ENCODE assay signal across 7 mouse cellular contexts in genomic region chr11:77983191-77983936, GRCm38 (mm10). TPM values are rescaled to one million over a fixed set of nuclear protein-coding genes. Genes with fewer than 3 reads are reported as not detected.
DNase-seq lines count a peak whose midpoint lies in the region; ATAC-seq and TF ChIP-seq lines count a peak whose summit lies in the region.

No protein-coding gene starts in this region.

- peaks cover 7 to 24% of the 10 kb centered on the region in 2 experiments for H3K36me3 ChIP-seq in MEL (ENCODE audit: control insufficient read depth in 1 of 2, insufficient read depth in 2 of 2, low read length in 2 of 2)
- peaks cover 6% of the 10 kb centered on the region; the same call in 1 of the 2 replicates for H3K36me3 ChIP-seq in forebrain, embryonic 16.5 days (ENCODE audit: control insufficient read depth, insufficient read depth)
- H3K36me3 ChIP-seq in midbrain, embryonic 11.5 days (ENCODE audit: control insufficient read depth, insufficient read depth, low read length): no peaks in the 10 kb centered on the region
- peaks cover 1% of the 10 kb centered on the region; the same call in 1 of the 2 replicates for H3K36me3 ChIP-seq in spleen, adult 2 months (ENCODE audit: control insufficient read depth, insufficient read depth, low read length)

- peak; percentile 83 for DNase-seq in MEL (ENCODE audit: low read depth, low spot score)
- DNase-seq in brain, embryonic 14.5 days (ENCODE audit: low read depth): peak; percentile 70
- DNase-seq in induced T-regulatory cell, adult 2 months (ENCODE audit: low read depth): peak; percentile 78
- DNase-seq in left cerebral cortex, postnatal 36 days (ENCODE audit: low spot score in 2 of 2): peak; percentile 52
- peak; percentile 95 for DNase-seq in midbrain, embryonic 11.5 days (ENCODE audit: low spot score, missing footprints)
- DNase-seq in spleen, adult 2 months (ENCODE audit: low read depth in 1 of 2, low spot score in 2 of 2): peak; percentile 19 to 56

- H3K4me1 ChIP-seq in MEL (ENCODE audit: control insufficient read depth in 1 of 2, insufficient read depth in 2 of 2, low read length in 2 of 2): peaks cover 0 to 15% of the 10 kb centered on the region in 2 experiments; a peak in 2 of 4 replicates
- H3K4me1 ChIP-seq in forebrain, embryonic 16.5 days (replicated peaks; ENCODE audit: control insufficient read depth, insufficient read depth, low read length): peaks cover 20% of the 10 kb centered on the region
- H3K4me1 ChIP-seq in midbrain, embryonic 11.5 days (ENCODE audit: control insufficient read depth, insufficient read depth, low read length): peaks cover 11% of the 10 kb centered on the region
- peaks cover 7% of the 10 kb centered on the region; the same call in 1 of the 2 replicates for H3K4me1 ChIP-seq in spleen, adult 2 months (ENCODE audit: control insufficient read depth, insufficient read depth, insufficient read length)

- no peak for ATAC-seq in forebrain, embryonic 16.5 days
- no peak for ATAC-seq in midbrain, embryonic 11.5 days (ENCODE audit: low FRiP score)

- H3K27me3 ChIP-seq in MEL (ENCODE audit: control insufficient read depth in 1 of 2, insufficient read depth in 2 of 2, low read length in 2 of 2): no peaks in the 10 kb centered on the region
- no peaks in the 10 kb centered on the region for H3K27me3 ChIP-seq in forebrain, embryonic 16.5 days (replicated peaks; ENCODE audit: control insufficient read depth, insufficient read depth, low read length)
- no peaks in the 10 kb centered on the region for H3K27me3 ChIP-seq in midbrain, embryonic 11.5 days (ENCODE audit: control insufficient read depth, insufficient read depth, low read length)
- H3K27me3 ChIP-seq in spleen, adult 2 months (ENCODE audit: control insufficient read depth, insufficient read depth, low read length): no peaks in the 10 kb centered on the region

- H3K4me2 ChIP-seq in forebrain, embryonic 16.5 days (ENCODE audit: low read length): peak overlapping the region; percentile 85
- H3K4me2 ChIP-seq in midbrain, embryonic 11.5 days: peak overlapping the region; percentile 93

- WGBS in forebrain, embryonic 16.5 days: under 1% methylated on average over 24 of the region's 32 CpGs
- WGBS in midbrain, embryonic 11.5 days: 0% methylated on average over 32 of the region's 32 CpGs
- WGBS in spleen, adult 2 months: under 1% methylated on average over 27 of the region's 32 CpGs

- 0 out of 6 replicates have a peak, but pooled peaks of 1 of the 3 experiments have one; percentile 0 for TF ChIP-seq CTCF in MEL (IDR thresholded peaks at IDR 0.05 in 2 of 3, conservative IDR thresholded peaks at IDR 0.05 in 1 of 3; ENCODE audit: control insufficient read depth in 1 of 3, insufficient read depth in 1 of 3, low read depth in 2 of 3, low read length in 3 of 3, poor library complexity in 1 of 3, severe bottlenecking in 1 of 3)
- no peak for TF ChIP-seq CTCF in brain, embryonic 14.5 days (IDR thresholded peaks at IDR 0.05; ENCODE audit: borderline replicate concordance, extremely low read depth, insufficient read depth, insufficient read length)
- no peak for TF ChIP-seq CTCF in spleen, adult 2 months (IDR thresholded peaks at IDR 0.05; ENCODE audit: extremely low read depth, insufficient read depth, insufficient read length, insufficient replicate concordance)

- intact Hi-C loops in left cerebral cortex, postnatal 36 days (cut with DNase I): loop anchor here (5.0 kb wide), 1 partner anchor 194 kb away; the partner anchor contains the start of genes Nek8 and Tlcd1

- H3K9me3 ChIP-seq in MEL (replicated peaks; ENCODE audit: insufficient read depth, low read length): no peaks in the 10 kb centered on the region
- no peaks in the 10 kb centered on the region for H3K9me3 ChIP-seq in forebrain, embryonic 16.5 days (ENCODE audit: control insufficient read depth, low read length)
- no peaks in the 10 kb centered on the region for H3K9me3 ChIP-seq in midbrain, embryonic 11.5 days (ENCODE audit: control insufficient read depth, low read length)

- peak overlapping the region; percentile 77 for H3K27ac ChIP-seq in MEL (ENCODE audit: control insufficient read depth, low read depth, low read length)
- peak overlapping the region; percentile 99 for H3K27ac ChIP-seq in forebrain, embryonic 16.5 days (ENCODE audit: low read length)
- peak overlapping the region; percentile 87 for H3K27ac ChIP-seq in midbrain, embryonic 11.5 days (ENCODE audit: low read depth, low read length)
- H3K27ac ChIP-seq in spleen, adult 2 months (ENCODE audit: insufficient read depth, low read length): peak overlapping the region; percentile 96

- no peak for TF ChIP-seq EP300 in MEL (IDR thresholded peaks at IDR 0.05; ENCODE audit: low read depth in 1 of 2, low read length in 2 of 2)

- peaks cover 44% of the 10 kb centered on the region for H3K79me2 ChIP-seq in MEL (ENCODE audit: control insufficient read depth, insufficient read depth, low read length, poor library complexity)

- no peak for TF ChIP-seq RAD21 in MEL (IDR thresholded peaks at IDR 0.05; ENCODE audit: low read depth, low read length)

- TF ChIP-seq POLR2A in MEL (IDR thresholded peaks at IDR 0.05; ENCODE audit: control insufficient read depth in 1 of 2, insufficient read depth in 1 of 2, low read depth in 1 of 2, low read length in 2 of 2, poor library complexity in 1 of 2): 0 out of 4 replicates have a peak, but pooled peaks of 1 of the 2 experiments have one; percentile 31
- TF ChIP-seq POLR2A in brain, embryonic 14.5 days (IDR thresholded peaks at IDR 0.05; ENCODE audit: borderline replicate concordance, extremely low read depth, insufficient read depth, insufficient read length, poor library complexity, severe bottlenecking): no peak
- TF ChIP-seq POLR2A in spleen, adult 2 months (IDR thresholded peaks at IDR 0.05; ENCODE audit: low read depth, low read length): no peak

- peak overlapping the region; percentile 98 for H3K9ac ChIP-seq in MEL (ENCODE audit: control insufficient read depth, low read depth, low read length, poor library complexity, severe bottlenecking)
- peak overlapping the region; percentile 70 for H3K9ac ChIP-seq in forebrain, embryonic 16.5 days (replicated peaks; ENCODE audit: low read depth, low read length)
- peak overlapping the region; percentile 95 for H3K9ac ChIP-seq in midbrain, embryonic 11.5 days (ENCODE audit: low read length)

- peak overlapping the region; percentile 88 to 93 for H3K4me3 ChIP-seq in MEL (ENCODE audit: control insufficient read depth in 1 of 2, insufficient read depth in 1 of 2, low read depth in 2 of 2, low read length in 2 of 2)
- H3K4me3 ChIP-seq in forebrain, embryonic 16.5 days (replicated peaks; ENCODE audit: low read length): peak overlapping the region; percentile 67
- peak overlapping the region; percentile 85 for H3K4me3 ChIP-seq in midbrain, embryonic 11.5 days (ENCODE audit: low read depth, low read length)
- H3K4me3 ChIP-seq in spleen, adult 2 months (ENCODE audit: extremely low read depth, insufficient read depth, insufficient read length): peak overlapping the region; percentile 89

TF ChIP-seq in MEL, 35 proteins besides CTCF, POLR2A, EP300 and RAD21 (continues in another document):
- TF ChIP-seq ELF1 (IDR thresholded peaks at IDR 0.05; ENCODE audit: low read depth, low read length) (peak; percentile 75), TCF12 (IDR thresholded peaks at IDR 0.05; ENCODE audit: low read depth, low read length) (0 out of 2 replicates have a peak, but pooled peaks have one; percentile 29), NRF1 (IDR thresholded peaks at IDR 0.05; ENCODE audit: insufficient read depth, low read depth, low read length, poor library complexity, severe bottlenecking) (0 out of 2 replicates have a peak, but pooled peaks have one; percentile 11)

RNA-seq across cellular contexts. Expression of gene Phf12, which starts 0.8 kb away (rescaled TPM):
- 19.2 and 20.7 TPM in 2 replicates for total RNA-seq in MEL (2012; rRNA removed)
- polyA plus RNA-seq in MEL (2012; ENCODE audit: insufficient read depth in 1 of 2, insufficient read length in 2 of 2, low read depth in 1 of 2, low replicate concordance in 2 of 2, missing spikeins in 1 of 2): 10 to 100 TPM; 43.8 to 56.9 TPM
- polyA plus RNA-seq in brain, embryonic 14.5 days (2012; rRNA removed): 64.7 and 76.0 TPM in 2 replicates
- 20.6 and 23.0 TPM in 2 replicates for polyA plus RNA-seq in forebrain, embryonic 16.5 days (2015; fragmentation: Nextera tagmentation; extraction: Ambion mirVana)
- 10 to 100 TPM; 51.7 to 63.6 TPM for total RNA-seq in left cerebral cortex, postnatal 36 days (2021)
- polyA plus RNA-seq in midbrain, embryonic 11.5 days (2014; fragmentation: Nextera tagmentation; extraction: Ambion mirVana): 15.5 and 18.0 TPM in 2 replicates
- polyA plus RNA-seq in spleen, adult 2 months (2012; rRNA removed): 65.4 and 74.9 TPM in 2 replicates

RNA-seq across cellular contexts. Expression of gene Dhrs13, which starts 48.7 kb away (rescaled TPM):
- 30.1 and 36.7 TPM in 2 replicates for total RNA-seq in MEL (2012; rRNA removed)
- polyA plus RNA-seq in MEL (2012; ENCODE audit: insufficient read depth in 1 of 2, insufficient read length in 2 of 2, low read depth in 1 of 2, low replicate concordance in 2 of 2, missing spikeins in 1 of 2): 10 to 100 TPM in 1 of 2 experiments, not detected in 1; 27.9 TPM
- 30.9 and 38.7 TPM in 2 replicates for polyA plus RNA-seq in brain, embryonic 14.5 days (2012; rRNA removed)
- 29.5 and 33.8 TPM in 2 replicates for polyA plus RNA-seq in forebrain, embryonic 16.5 days (2015; fragmentation: Nextera tagmentation; extraction: Ambion mirVana)
- total RNA-seq in left cerebral cortex, postnatal 36 days (2021): 1 to 10 TPM; 7.2 to 8.0 TPM
- 17.4 and 18.0 TPM in 2 replicates for polyA plus RNA-seq in midbrain, embryonic 11.5 days (2014; fragmentation: Nextera tagmentation; extraction: Ambion mirVana)
- polyA plus RNA-seq in spleen, adult 2 months (2012; rRNA removed): 3.1 and 3.9 TPM in 2 replicates

RNA-seq across cellular contexts. Expression of gene Sez6, which starts 52.8 kb away (rescaled TPM):
- 0.04 and 0.07 TPM in 2 replicates for total RNA-seq in MEL (2012; rRNA removed)
- polyA plus RNA-seq in MEL (2012; ENCODE audit: insufficient read depth in 1 of 2, insufficient read length in 2 of 2, low read depth in 1 of 2, low replicate concordance in 2 of 2, missing spikeins in 1 of 2): not detected
- 173 and 174 TPM in 2 replicates for polyA plus RNA-seq in brain, embryonic 14.5 days (2012; rRNA removed)
- 257 and 284 TPM in 2 replicates for polyA plus RNA-seq in forebrain, embryonic 16.5 days (2015; fragmentation: Nextera tagmentation; extraction: Ambion mirVana)
- 100 to 1,000 TPM; 150 to 165 TPM for total RNA-seq in left cerebral cortex, postnatal 36 days (2021)
- polyA plus RNA-seq in midbrain, embryonic 11.5 days (2014; fragmentation: Nextera tagmentation; extraction: Ambion mirVana): 7.2 and 8.6 TPM in 2 replicates
- 0.02 TPM in 1 of 2 replicates, not detected in the other for polyA plus RNA-seq in spleen, adult 2 months (2012; rRNA removed)

RNA-seq across cellular contexts. Expression of gene Flot2, which starts 54.4 kb away (rescaled TPM):
- total RNA-seq in MEL (2012; rRNA removed): 0.08 TPM in 1 of 2 replicates, not detected in the other
- polyA plus RNA-seq in MEL (2012; ENCODE audit: insufficient read depth in 1 of 2, insufficient read length in 2 of 2, low read depth in 1 of 2, low replicate concordance in 2 of 2, missing spikeins in 1 of 2): under 1 TPM in 1 of 2 experiments, not detected in 1; 0.15 TPM
- 111 and 112 TPM in 2 replicates for polyA plus RNA-seq in brain, embryonic 14.5 days (2012; rRNA removed)
- 101 and 106 TPM in 2 replicates for polyA plus RNA-seq in forebrain, embryonic 16.5 days (2015; fragmentation: Nextera tagmentation; extraction: Ambion mirVana)
- total RNA-seq in left cerebral cortex, postnatal 36 days (2021): 100 to 1,000 TPM in 1 of 2 experiments, 10 to 100 TPM in 1; 89.5 to 103 TPM
- polyA plus RNA-seq in midbrain, embryonic 11.5 days (2014; fragmentation: Nextera tagmentation; extraction: Ambion mirVana): 52.7 and 57.6 TPM in 2 replicates
- polyA plus RNA-seq in spleen, adult 2 months (2012; rRNA removed): 36.6 and 39.1 TPM in 2 replicates

Comparison
In these comparisons a context has a peak if more than half of its experiments do, and no peak if none do; other contexts are left out.
1. DNase-seq: peak in every context shown above with its lines; median percentile 95 in midbrain, embryonic 11.5 days; 83 in MEL; 78 in induced T-regulatory cell, adult 2 months; 70 in brain, embryonic 14.5 days; 52 in left cerebral cortex, postnatal 36 days; 38 in spleen, adult 2 months.